Comparison of ENCODE assay signal across 7 mouse cellular contexts in genomic region chr19:54044507-54045371, GRCm38 (mm10). TPM values are rescaled to one million over a fixed set of nuclear protein-coding genes. Genes with fewer than 3 reads are reported as not detected.
DNase-seq lines count a peak whose midpoint lies in the region; TF ChIP-seq lines count a peak whose summit lies in the region.

No protein-coding gene starts in this region.

- TF ChIP-seq CTCF in left cerebral cortex, adult 2 months (IDR thresholded peaks at IDR 0.05) = peak; percentile 65

- peaks cover 78% of the 10 kb centered on the region for H3K27me3 ChIP-seq in megakaryocyte, embryonic 14.5 days (replicated peaks)

- DNase-seq in adipocyte (ENCODE audit: low spot score) = peak; percentile 35
- peak; percentile 67 to 80 for DNase-seq in cerebellum, postnatal 25 days
- DNase-seq in frontal cortex, postnatal 36 days (ENCODE audit: low spot score in 2 of 2) = peak; percentile 79 to 84
- DNase-seq in induced T-regulatory cell, adult 2 months (ENCODE audit: low read depth) = peak; percentile 52
- peak; percentile 79 to 80 for DNase-seq in left cerebral cortex, adult 2 months (ENCODE audit: extremely low spot score in 1 of 2, low spot score in 2 of 2)
- peak; percentile 82 for DNase-seq in right cerebral cortex, postnatal 25 days

- H3K36me3 ChIP-seq in megakaryocyte, embryonic 14.5 days (replicated peaks; ENCODE audit: low read length) = no peaks in the 10 kb centered on the region

- peak overlapping the region; percentile 77 for H3K27ac ChIP-seq in left cerebral cortex, adult 2 months

- H3K4me3 ChIP-seq in left cerebral cortex, adult 2 months = peak overlapping the region; percentile 63
- peak overlapping the region; percentile 93 for H3K4me3 ChIP-seq in megakaryocyte, embryonic 14.5 days (replicated peaks)

- peaks cover 70% of the 10 kb centered on the region for H3K4me1 ChIP-seq in megakaryocyte, embryonic 14.5 days

- intact Hi-C loops in left cerebral cortex, adult 2 months (cut with DNase I) = loop anchor here (1.0 to 10.0 kb wide), 6 partner anchors 97 to 1162 kb away; no protein-coding TSS in a partner anchor

- no peaks in the 10 kb centered on the region for H3K9me3 ChIP-seq in megakaryocyte, embryonic 14.5 days

RNA-seq across cellular contexts. Expression of gene Adra2a, which starts 0.8 kb away (rescaled TPM):
- total RNA-seq in left cerebral cortex, adult 2 months (2021) = 10 to 100 TPM; 17.5 to 18.8 TPM
- polyA plus RNA-seq in megakaryocyte, embryonic 14.5 days (2012; ENCODE audit: insufficient read depth, low replicate concordance) = 4.3 TPM in 2 replicates

Comparison
In these comparisons a context has a peak if more than half of its experiments do, and no peak if none do; other contexts are left out.
1. Peak in every context shown above with its lines: DNase-seq, H3K4me3 ChIP-seq and H3K27ac ChIP-seq.